Comparison of ENCODE assay signal across 15 mouse cellular contexts in genomic region chr4:137643459-137643858, GRCm38 (mm10). TPM values are rescaled to one million over a fixed set of nuclear protein-coding genes. Genes with fewer than 3 reads are reported as not detected.
DNase-seq lines count a peak whose midpoint lies in the region; ATAC-seq and TF ChIP-seq lines count a peak whose summit lies in the region.
"Had no signal": no experiment of that assay in that cellular context is flagged by ENCODE, and none has a peak within 500 bp of the region (broad histone marks: within the 10 kb centered on the region; RNA-seq: fewer than 3 reads in every experiment).

No protein-coding gene starts in this region.

- no peak overlapping the region for H3K9ac ChIP-seq in forebrain, embryonic 11.5 days (ENCODE audit: low read length)
- H3K9ac ChIP-seq: embryonic facial prominence, embryonic 13.5 days; hindbrain, embryonic 12.5 days had no signal

- H3K36me3 ChIP-seq in forebrain, embryonic 11.5 days (ENCODE audit: control insufficient read depth, insufficient read depth, low read length), result peaks cover 17% of the 10 kb centered on the region

- H3K4me2 ChIP-seq in forebrain, embryonic 11.5 days (ENCODE audit: low read depth, low read length, severe bottlenecking), result no peak overlapping the region
- H3K4me2 ChIP-seq: embryonic facial prominence, embryonic 13.5 days; hindbrain, embryonic 12.5 days had no signal

- no peaks in the 10 kb centered on the region for H3K9me3 ChIP-seq in forebrain, embryonic 11.5 days (ENCODE audit: control insufficient read depth, low read length)
- H3K9me3 ChIP-seq: embryonic facial prominence, embryonic 13.5 days; hindbrain, embryonic 12.5 days had no signal

- H3K4me1 ChIP-seq in embryonic fibroblast, embryonic 13.5 days (ENCODE audit: control insufficient read depth, insufficient read depth, low read length), result peaks cover 23% of the 10 kb centered on the region
- H3K4me1 ChIP-seq in forebrain, embryonic 11.5 days (replicated peaks; ENCODE audit: control insufficient read depth, insufficient read depth, low read length), result peaks cover 3% of the 10 kb centered on the region; the same call in 1 of the 2 replicates
- H3K4me1 ChIP-seq: hindbrain, embryonic 12.5 days had no signal

- 86% methylated on average over 2 of the region's 2 CpGs for WGBS in forebrain, embryonic 11.5 days

- TF ChIP-seq CTCF in left cerebral cortex, adult 2 months (IDR thresholded peaks at IDR 0.05), result no peak
- TF ChIP-seq CTCF in embryonic fibroblast, embryonic 13.5 days (IDR thresholded peaks at IDR 0.05; ENCODE audit: borderline replicate concordance, insufficient read depth, low read length), result no peak

- ATAC-seq in forebrain, embryonic 11.5 days (replicated peaks; ENCODE audit: low FRiP score), result no peak
- ATAC-seq: activated CD4-positive, CD25-positive, alpha-beta regulatory T cell, adult 4 months; inflammation-experienced regulatory T-cells, adult 6 months had no signal

- peak; percentile 20; the same call in 1 of the 2 replicates for TF ChIP-seq POLR2A in embryonic fibroblast, embryonic 13.5 days (IDR thresholded peaks at IDR 0.05; ENCODE audit: low read depth, low read length)

- no peak overlapping the region for H3K4me3 ChIP-seq in left cerebral cortex, adult 2 months
- H3K4me3 ChIP-seq in embryonic fibroblast, embryonic 13.5 days (ENCODE audit: insufficient read depth, low read length), result no peak overlapping the region
- no peak overlapping the region for H3K4me3 ChIP-seq in forebrain, embryonic 11.5 days (ENCODE audit: low read depth, low read length)
- H3K4me3 ChIP-seq: embryonic facial prominence, embryonic 13.5 days; hindbrain, embryonic 12.5 days had no signal

- no peak for DNase-seq in left cerebral cortex, adult 2 months (ENCODE audit: extremely low spot score in 1 of 2, low spot score in 2 of 2)
- no peak for DNase-seq in left cerebral cortex, adult 9 months (ENCODE audit: low spot score in 2 of 2)
- DNase-seq in R1 (ENCODE audit: low read depth, low spot score), result peak; percentile 56
- DNase-seq in forebrain, embryonic 11.5 days (ENCODE audit: low spot score), result no peak
- no peak for DNase-seq in cerebellum, postnatal 14 days
- DNase-seq in cerebellum, postnatal 36 days, result no peak
- DNase-seq: gastrocnemius, postnatal 10 days; kidney, postnatal 14 days; lung, postnatal 14 days had no signal

- H3K27ac ChIP-seq in left cerebral cortex, adult 2 months, result peak overlapping the region; percentile 20; the same call in 1 of the 2 replicates
- H3K27ac ChIP-seq in embryonic fibroblast, embryonic 13.5 days (ENCODE audit: insufficient read depth, low read length), result peak overlapping the region; percentile 84
- H3K27ac ChIP-seq in forebrain, embryonic 11.5 days (ENCODE audit: low read depth, low read length), result no peak overlapping the region
- H3K27ac ChIP-seq: embryonic facial prominence, embryonic 13.5 days; hindbrain, embryonic 12.5 days had no signal

- H3K27me3 ChIP-seq in forebrain, embryonic 11.5 days (ENCODE audit: control insufficient read depth, insufficient read depth, low read length), result no peaks in the 10 kb centered on the region
- H3K27me3 ChIP-seq: CH12.LX; embryonic facial prominence, embryonic 13.5 days; hindbrain, embryonic 12.5 days had no signal

- intact Hi-C loops in left cerebral cortex, adult 2 months (cut with DNase I), result no loop called here

RNA-seq across cellular contexts. Expression of gene Rap1gap, which starts 21.1 kb away (rescaled TPM):
- total RNA-seq in left cerebral cortex, adult 2 months (2021), result 100 to 1,000 TPM; 267 to 315 TPM
- polyA plus RNA-seq in embryonic fibroblast, embryonic 13.5 days (2011; ENCODE audit: insufficient read length, low read depth, missing spikeins), result 6.8 and 6.9 TPM in 2 replicates
- 4.4 and 7.7 TPM in 2 replicates for polyA plus RNA-seq in forebrain, embryonic 11.5 days (2014; fragmentation: Nextera tagmentation; extraction: Ambion mirVana)

RNA-seq across cellular contexts. Expression of gene Usp48, which starts 49.9 kb away (rescaled TPM):
- total RNA-seq in left cerebral cortex, adult 2 months (2021), result 100 to 1,000 TPM; 128 to 144 TPM
- polyA plus RNA-seq in embryonic fibroblast, embryonic 13.5 days (2011; ENCODE audit: insufficient read length, low read depth, missing spikeins), result 88.4 and 109 TPM in 2 replicates
- 86.4 TPM in 2 replicates for polyA plus RNA-seq in forebrain, embryonic 11.5 days (2014; fragmentation: Nextera tagmentation; extraction: Ambion mirVana)
